Mouse (Mus musculus) CH12.LX (cell line): ENCODE data around the gene Extl1. TPM values are rescaled to one million over a fixed set of nuclear protein-coding genes. Genes with fewer than 3 reads are reported as not detected.
A peak's percentile ranks its signal among the peaks of the same experiment; 100 is the strongest.

Source experiments
- DNase-seq: peaks from one replicate; pipeline ENCODE4 v3.0.0-alpha.2; 2013; ENCODE audit errors: extremely low read depth
- H3K27ac ChIP-seq: 2 replicates; pipeline ENCODE4 v1.5.1; 2012; ENCODE audit warnings: low read depth, mild to moderate bottlenecking, control low read depth, moderate library complexity; ENCODE audit not compliant: insufficient read depth
- H3K27me3 ChIP-seq: replicated peaks from 2 replicates; pipeline ENCODE3; 2012; ENCODE audit warnings: inconsistent platforms
- H3K36me3 ChIP-seq, 2 experiments: replicated peaks in 1 of 2; 2 replicates each; pipeline versions ENCODE3 to v1.6.1; 2012; ENCODE audit warnings: inconsistent platforms in 1 of 2, low read length in 1 of 2, mild to moderate bottlenecking in 1 of 2, mixed read lengths in 1 of 2, moderate library complexity in 1 of 2; ENCODE audit not compliant: control insufficient read depth in 1 of 2, insufficient read depth in 1 of 2
- H3K4me1 ChIP-seq, 2 experiments: 2 replicates each; pipeline ENCODE4 v1.6.1; 2012; ENCODE audit warnings: inconsistent platforms in 1 of 2, moderate library complexity in 1 of 2; ENCODE audit not compliant: insufficient read depth in 2 of 2, control insufficient read depth in 1 of 2
- H3K4me2 ChIP-seq: 2 replicates; pipeline ENCODE4 v1.6.1; 2012; ENCODE audit warnings: low read depth, mild to moderate bottlenecking, control low read depth; ENCODE audit not compliant: poor library complexity, insufficient read depth, severe bottlenecking
- H3K4me3 ChIP-seq, 3 experiments: fragments of 150-350 bp in 1 of 3; sonication (generic) in 1 of 3; replicated peaks in 1 of 3; 2 replicates each; pipeline versions ENCODE3 to v1.5.1; 2011 to 2012; ENCODE audit warnings: low read depth in 2 of 3, low read length in 2 of 3, mild to moderate bottlenecking in 2 of 3, moderate library complexity in 2 of 3, control low read depth in 1 of 3, improper control_type of control experiment in 1 of 3, inconsistent platforms in 1 of 3, mixed read lengths in 1 of 3; ENCODE audit not compliant: poor library complexity in 1 of 3
- H3K79me2 ChIP-seq: replicated peaks from 2 replicates; pipeline ENCODE4 v1.6.1; 2012; ENCODE audit warnings: mild to moderate bottlenecking, moderate library complexity; ENCODE audit not compliant: control insufficient read depth, poor library complexity, insufficient read depth, severe bottlenecking; ENCODE audit errors: extremely low read depth
- H3K9ac ChIP-seq: 2 replicates; pipeline ENCODE4 v1.6.1; 2012; ENCODE audit warnings: low read depth, mild to moderate bottlenecking, control low read depth, moderate library complexity; ENCODE audit not compliant: insufficient read depth
- H3K9me3 ChIP-seq: replicated peaks from 2 replicates; pipeline ENCODE3; 2012; ENCODE audit warnings: low read length, inconsistent platforms, mixed read lengths
- CHD1 ChIP-seq: IDR thresholded peaks from 2 replicates; pipeline ENCODE4 v1.6.1; 2012; ENCODE audit warnings: low read depth, low read length, improper control_type of control experiment, inconsistent platforms
- CTCF ChIP-seq, 2 experiments: IDR thresholded peaks in 1 of 2; conservative IDR thresholded peaks in 1 of 2; 2 replicates each; pipeline ENCODE4 v1.5.1; 2011 to 2012; ENCODE audit warnings: low read depth in 2 of 2, low read length in 2 of 2, improper control_type of control experiment in 1 of 2, inconsistent platforms in 1 of 2, mild to moderate bottlenecking in 1 of 2, moderate library complexity in 1 of 2
- ELF1 ChIP-seq: IDR thresholded peaks from 2 replicates; pipeline ENCODE4 v1.6.1; 2014; ENCODE audit warnings: low read depth, mild to moderate bottlenecking, inconsistent platforms, low read length, improper control_type of control experiment
- EP300 ChIP-seq: IDR thresholded peaks from 2 replicates; pipeline ENCODE4 v1.6.1; 2011; ENCODE audit warnings: low read length, improper control_type of control experiment
- ETS1 ChIP-seq: conservative IDR thresholded peaks from 2 replicates; pipeline ENCODE4 v1.6.1; 2012; ENCODE audit warnings: low read depth, mild to moderate bottlenecking, inconsistent platforms, low read length, improper control_type of control experiment, moderate library complexity
- GABPA ChIP-seq: IDR thresholded peaks from 2 replicates; pipeline ENCODE4 v1.6.1; 2012; ENCODE audit warnings: low read depth, low read length, improper control_type of control experiment, inconsistent platforms; ENCODE audit not compliant: insufficient replicate concordance
- JUN ChIP-seq: IDR thresholded peaks from 2 replicates; pipeline ENCODE4 v1.6.1; 2011; ENCODE audit warnings: low read depth, mild to moderate bottlenecking, low read length, improper control_type of control experiment, moderate library complexity; ENCODE audit not compliant: insufficient read depth
- MAX ChIP-seq: IDR thresholded peaks from 2 replicates; pipeline ENCODE4 v1.6.1; 2011; ENCODE audit warnings: low read length, improper control_type of control experiment
- MAZ ChIP-seq: IDR thresholded peaks from 2 replicates; pipeline ENCODE4 v1.6.1; 2012; ENCODE audit warnings: low read depth, mild to moderate bottlenecking, inconsistent platforms, low read length, improper control_type of control experiment, moderate library complexity
- MEF2A ChIP-seq: IDR thresholded peaks from 2 replicates; pipeline ENCODE4 v1.6.1; 2014; ENCODE audit warnings: low read depth, mild to moderate bottlenecking, inconsistent platforms, low read length, improper control_type of control experiment, borderline replicate concordance
- POLR2A ChIP-seq: IDR thresholded peaks from 2 replicates; pipeline ENCODE4 v1.6.1; 2011; ENCODE audit warnings: low read depth, mild to moderate bottlenecking, improper control_type of control experiment, low read length
- RAD21 ChIP-seq: IDR thresholded peaks from 2 replicates; pipeline ENCODE4 v1.6.1; 2011; ENCODE audit warnings: low read depth, mild to moderate bottlenecking, low read length, improper control_type of control experiment, moderate library complexity
- SIN3A ChIP-seq: IDR thresholded peaks from 2 replicates; pipeline ENCODE4 v1.6.1; 2012; ENCODE audit warnings: low read length, improper control_type of control experiment, inconsistent platforms
- SMC3 ChIP-seq: IDR thresholded peaks from 2 replicates; pipeline ENCODE4 v1.6.1; 2011; ENCODE audit warnings: low read depth, low read length, improper control_type of control experiment
- TBP ChIP-seq: conservative IDR thresholded peaks from 2 replicates; pipeline ENCODE4 v1.6.1; 2011; ENCODE audit warnings: low read depth, low read length, improper control_type of control experiment
- USF2 ChIP-seq: conservative IDR thresholded peaks from 2 replicates; pipeline ENCODE4 v1.6.1; 2011; ENCODE audit warnings: low read depth, low read length, improper control_type of control experiment
- ZC3H11A ChIP-seq: IDR thresholded peaks from 2 replicates; pipeline ENCODE4 v1.6.1; 2012; ENCODE audit warnings: low read depth, mild to moderate bottlenecking, inconsistent platforms, low read length, improper control_type of control experiment
- dilution Hi-C: fragments of 300-500 bp; cut with MboI; formaldehyde crosslinking; loops from 2 replicates; pipeline ENCODE4 v1.14.3; 2020; ENCODE audit warnings: low sequenced_read_pairs; ENCODE audit not compliant: extremely low pct_unique_long_range_greater_than_20kb, extremely low pct_ligation_motif_present
- in situ Hi-C: fragments of 300-500 bp; cut with MboI; formaldehyde crosslinking; loops from 3 replicates; pipeline ENCODE4 v1.14.3; 2019; ENCODE audit warnings: low sequenced_read_pairs, low pct_ligation_motif_present, low pct_unique_long_range_greater_than_20kb, mixed read lengths
- polyA plus RNA-seq: library from polyadenylated mRNA; unstranded; fragments of >175 nt; gene quantifications from 2 replicates; pipeline ENCODE4 v1.2.1, GENCODE M21; 2012; ENCODE audit warnings: low read depth; ENCODE audit not compliant: insufficient read length
- total RNA-seq, 2 experiments: library from RNA; depleted of rRNA; stranded (reverse); fragments of 300-350 nt in 1 of 2; fragments of >200 nt in 1 of 2; gene quantifications; 2 replicates each; pipeline ENCODE4 v1.2.3; 2012 to 2014

Gene Extl1
- total and polyA plus RNA-seq, 3 experiments = 0.54 to 4.5 (median 1.6) TPM

DNA sequence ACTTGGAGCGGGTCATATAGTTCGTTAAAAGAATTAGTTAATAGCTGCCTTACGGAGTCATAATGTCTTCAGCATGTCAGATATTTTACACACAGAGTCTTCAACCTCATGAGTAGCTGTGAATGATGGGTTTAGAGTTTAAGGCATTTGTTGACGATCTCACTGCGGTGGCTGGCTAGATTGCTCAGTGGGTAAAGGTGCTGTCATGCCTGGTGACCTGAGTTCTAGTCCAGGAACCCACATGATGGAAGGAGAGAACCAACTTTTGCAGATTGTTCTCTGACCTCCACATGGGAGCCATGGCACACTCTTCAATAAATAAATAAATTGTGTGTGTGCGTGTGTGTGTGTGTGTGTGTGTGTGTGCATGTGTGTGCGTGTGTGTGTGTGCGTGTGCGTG lies 14.1 kb upstream of the Extl1 start:
- no peak overlapping the region for H3K27ac ChIP-seq
- H3K79me2 ChIP-seq = no peaks in the 10 kb centered on the region
- peaks cover 0 to 22% of the 10 kb centered on the region in 2 experiments; a peak in 2 of 4 replicates for H3K4me1 ChIP-seq
- dilution Hi-C loops = no loop called here
- TF ChIP-seq RAD21 (no peak), USF2 (no peak), SMC3 (no peak), MEF2A (no peak), CTCF (conservative IDR thresholded peaks at IDR 0.05 in 1 of 2, IDR thresholded peaks at IDR 0.05 in 1 of 2; ENCODE audit: low read depth in 2 of 2, low read length in 2 of 2) (no peak), POLR2A (no peak), EP300 (no peak), MAX (no peak), GABPA (no peak), TBP (no peak), ETS1 (no peak), ELF1 (no peak), MAZ (no peak), CHD1 (no peak), SIN3A (no peak)
- H3K36me3 ChIP-seq = peaks cover 0 to 2% of the 10 kb centered on the region in 2 experiments
- no peak overlapping the region for H3K4me3 ChIP-seq
- no peak overlapping the region for H3K9ac ChIP-seq
- DNase-seq = no peak
- no peak overlapping the region for H3K4me2 ChIP-seq
- in situ Hi-C loops = loop anchor here (5.0 kb wide), 1 partner anchor 80 kb away; no protein-coding TSS in a partner anchor
- no peaks in the 10 kb centered on the region for H3K27me3 ChIP-seq
- no peaks in the 10 kb centered on the region for H3K9me3 ChIP-seq

- Histone ChIP-seq H3K27me3 (no peaks in the 10 kb centered on the region), H3K4me1 (peaks cover 0 to 20% of the 10 kb centered on the region in 2 experiments; a peak in 2 of 4 replicates), H3K9ac (peak overlapping the region; percentile 39), H3K4me2 (peak overlapping the region; percentile 59), H3K9me3 (no peaks in the 10 kb centered on the region), H3K79me2 (no peaks in the 10 kb centered on the region), H3K4me3 (peak overlapping the region in 1 of 3 experiments; percentile 26), H3K27ac (no peak overlapping the region), H3K36me3 (no peaks in the 10 kb centered on the region)
- TF ChIP-seq GABPA (no peak), MAZ (no peak), ZC3H11A (no peak), JUN (no peak)
- in situ Hi-C loops = loop anchor here (5.0 kb wide), 1 partner anchor 80 kb away; no protein-coding TSS in a partner anchor
- dilution Hi-C loops = no loop called here
- DNase-seq = no peak
Observed at GRCm38 (mm10) chr4:134397121-134397520, 13.5 kb upstream of the Extl1 start.
